Mouse (Mus musculus): Measurements from ENCODE around the gene Lrrc29. TPM values are rescaled to one million over a fixed set of nuclear protein-coding genes. Genes with fewer than 3 reads are reported as not detected.

Lrrc29 gene
- polyA plus RNA-seq, 1 experiment from 2014 or later, result 3.9 TPM

GRCm38 (mm10) chr8:105313622-105314402 is 12.3 kb downstream of the Lrrc29 start:
- no peak for ATAC-seq
- H3K4me3 ChIP-seq (ENCODE audit: low read depth, low read length), result no peak overlapping the region
- H3K9ac ChIP-seq (ENCODE audit: low read depth, low read length), result no peak overlapping the region
- no peaks in the 10 kb centered on the region for H3K27me3 ChIP-seq (replicated peaks; ENCODE audit: control insufficient read depth, insufficient read depth, low read length)
- H3K27ac ChIP-seq (ENCODE audit: low read depth, low read length), result no peak overlapping the region
- no peak for TF ChIP-seq CTCF (IDR thresholded peaks at IDR 0.05; ENCODE audit: low read depth)
- H3K4me2 ChIP-seq (replicated peaks; ENCODE audit: low read depth), result no peak overlapping the region
- peaks cover 79% of the 10 kb centered on the region for H3K36me3 ChIP-seq (ENCODE audit: control insufficient read depth, insufficient read depth)
- no peaks in the 10 kb centered on the region for H3K9me3 ChIP-seq (ENCODE audit: control insufficient read depth)
- WGBS, result 78% methylated on average over 9 of the region's 9 CpGs
- no peaks in the 10 kb centered on the region for H3K4me1 ChIP-seq (replicated peaks; ENCODE audit: control insufficient read depth, insufficient read depth, low read length)

DNA sequence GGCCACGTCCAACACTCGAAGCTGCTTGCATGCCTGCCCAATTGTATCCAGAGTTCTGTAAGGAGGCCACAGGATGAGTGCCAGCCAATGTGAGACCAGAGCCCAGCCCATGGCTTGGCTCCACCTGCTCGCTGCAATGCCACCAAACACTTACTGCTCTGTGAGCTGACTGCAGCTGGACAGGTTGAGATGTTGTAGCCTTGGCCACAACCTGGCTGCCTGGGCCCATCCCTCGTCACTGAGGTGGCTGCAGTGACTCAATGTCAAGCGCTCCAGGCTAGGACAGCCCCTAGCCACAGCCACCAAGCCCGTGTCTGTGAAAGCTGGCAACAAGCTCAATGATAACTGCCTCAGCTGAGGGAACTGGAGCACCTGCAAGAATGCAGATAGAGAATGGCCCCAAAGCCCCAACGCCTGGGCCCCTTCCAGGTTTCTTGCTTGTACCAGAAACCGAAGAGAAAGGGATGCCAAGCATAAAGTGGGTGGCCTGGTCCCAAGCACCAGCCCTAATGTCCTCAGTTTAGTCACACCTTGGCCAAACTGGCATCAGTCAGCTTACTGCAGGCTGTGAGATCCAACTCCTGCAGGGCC is 13.1 kb downstream of the Lrrc29 start:
- H3K4me1 ChIP-seq (replicated peaks; ENCODE audit: control insufficient read depth, insufficient read depth, low read length), result no peaks in the 10 kb centered on the region
- H3K36me3 ChIP-seq (ENCODE audit: control insufficient read depth, insufficient read depth), result peaks cover 80% of the 10 kb centered on the region
- no peak overlapping the region for H3K9ac ChIP-seq (ENCODE audit: low read depth, low read length)
- no peak overlapping the region for H3K4me3 ChIP-seq (ENCODE audit: low read depth, low read length)
- WGBS, result 87% methylated on average over 8 of the region's 8 CpGs
- H3K4me2 ChIP-seq (replicated peaks; ENCODE audit: low read depth), result no peak overlapping the region
- H3K9me3 ChIP-seq (ENCODE audit: control insufficient read depth), result no peaks in the 10 kb centered on the region
- ATAC-seq, result no peak
- no peak for TF ChIP-seq CTCF (IDR thresholded peaks at IDR 0.05; ENCODE audit: low read depth)
- H3K27ac ChIP-seq (ENCODE audit: low read depth, low read length), result no peak overlapping the region
- H3K27me3 ChIP-seq (replicated peaks; ENCODE audit: control insufficient read depth, insufficient read depth, low read length), result no peaks in the 10 kb centered on the region

- WGBS, result 70% methylated on average over 1 of the region's 1 CpGs
- Histone ChIP-seq H3K27me3 (replicated peaks; ENCODE audit: control insufficient read depth, insufficient read depth, low read length) (no peaks in the 10 kb centered on the region), H3K36me3 (ENCODE audit: control insufficient read depth, insufficient read depth) (peaks cover 86% of the 10 kb centered on the region), H3K9ac (ENCODE audit: low read depth, low read length) (no peak overlapping the region), H3K27ac (ENCODE audit: low read depth, low read length) (no peak overlapping the region), H3K9me3 (ENCODE audit: control insufficient read depth) (no peaks in the 10 kb centered on the region), H3K4me1 (replicated peaks; ENCODE audit: control insufficient read depth, insufficient read depth, low read length) (no peaks in the 10 kb centered on the region), H3K4me3 (ENCODE audit: low read depth, low read length) (no peak overlapping the region), H3K4me2 (replicated peaks; ENCODE audit: low read depth) (no peak overlapping the region)
- 0 out of 2 replicates have a peak, but pooled peaks have one; percentile 27 for TF ChIP-seq CTCF (IDR thresholded peaks at IDR 0.05; ENCODE audit: low read depth)
- ATAC-seq, result no peak
Measured at GRCm38 (mm10) chr8:105311718-105312117, 14.4 kb downstream of the Lrrc29 start.

GRCm38 (mm10) chr8:105310118-105310517 is 16.0 kb downstream of the Lrrc29 start:
- ATAC-seq, result no peak
- Histone ChIP-seq H3K4me1 (replicated peaks; ENCODE audit: control insufficient read depth, insufficient read depth, low read length) (peaks cover 2% of the 10 kb centered on the region; the same call in 1 of the 2 replicates), H3K9ac (ENCODE audit: low read depth, low read length) (no peak overlapping the region), H3K4me2 (replicated peaks; ENCODE audit: low read depth) (no peak overlapping the region), H3K36me3 (ENCODE audit: control insufficient read depth, insufficient read depth) (peaks cover 70% of the 10 kb centered on the region), H3K27ac (ENCODE audit: low read depth, low read length) (no peak overlapping the region), H3K9me3 (ENCODE audit: control insufficient read depth) (no peaks in the 10 kb centered on the region), H3K27me3 (replicated peaks; ENCODE audit: control insufficient read depth, insufficient read depth, low read length) (no peaks in the 10 kb centered on the region), H3K4me3 (ENCODE audit: low read depth, low read length) (no peak overlapping the region)
- no peak for TF ChIP-seq CTCF (IDR thresholded peaks at IDR 0.05; ENCODE audit: low read depth)
- 84% methylated on average over 8 of the region's 8 CpGs for WGBS

DNA sequence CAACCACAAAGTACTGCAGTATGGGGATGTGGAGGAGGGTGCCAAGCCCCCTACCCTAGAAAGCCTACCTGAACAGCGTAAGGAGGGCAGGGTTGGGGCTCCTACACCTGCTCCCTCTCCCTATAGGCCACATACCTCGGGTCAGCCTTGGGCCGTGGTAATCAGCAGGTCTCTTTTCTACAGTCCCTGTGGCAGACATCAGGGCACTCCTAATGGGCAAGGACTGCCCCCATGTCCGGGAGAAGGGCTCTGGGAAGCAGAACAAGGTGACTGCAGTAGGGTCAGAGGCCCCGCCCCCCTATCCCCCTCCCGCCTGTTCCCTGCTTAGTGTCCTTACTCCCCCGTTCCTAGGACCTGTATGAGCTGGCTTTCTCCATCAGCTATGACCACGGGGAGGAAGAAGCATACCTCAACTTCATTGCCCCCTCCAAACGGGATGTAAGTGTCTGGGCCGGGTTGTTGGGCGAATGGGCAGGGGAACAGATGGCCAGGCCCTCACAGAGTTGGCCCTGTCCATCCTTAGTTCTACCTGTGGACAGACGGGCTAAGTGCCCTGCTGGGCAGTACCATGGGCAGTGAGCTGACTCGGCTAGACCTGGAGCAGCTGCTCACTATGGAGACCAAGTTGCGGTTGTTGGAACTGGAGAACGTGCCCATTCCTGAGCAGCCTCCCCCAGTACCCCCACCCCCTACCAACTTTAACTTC is 16.8 kb downstream of the Lrrc29 start:
- Histone ChIP-seq H3K4me3 (ENCODE audit: low read depth, low read length) (no peak overlapping the region), H3K4me2 (replicated peaks; ENCODE audit: low read depth) (no peak overlapping the region), H3K9me3 (ENCODE audit: control insufficient read depth) (no peaks in the 10 kb centered on the region), H3K4me1 (replicated peaks; ENCODE audit: control insufficient read depth, insufficient read depth, low read length) (peaks cover 4% of the 10 kb centered on the region; the same call in 1 of the 2 replicates), H3K27ac (ENCODE audit: low read depth, low read length) (no peak overlapping the region), H3K9ac (ENCODE audit: low read depth, low read length) (no peak overlapping the region), H3K36me3 (ENCODE audit: control insufficient read depth, insufficient read depth) (peaks cover 65% of the 10 kb centered on the region), H3K27me3 (replicated peaks; ENCODE audit: control insufficient read depth, insufficient read depth, low read length) (no peaks in the 10 kb centered on the region)
- no peak for TF ChIP-seq CTCF (IDR thresholded peaks at IDR 0.05; ENCODE audit: low read depth)
- 84% methylated on average over 15 of the region's 15 CpGs for WGBS
- no peak for ATAC-seq

GRCm38 (mm10) chr8:105308428-105308827 is 17.6 kb downstream of the Lrrc29 start:
- no peaks in the 10 kb centered on the region for H3K27me3 ChIP-seq (replicated peaks; ENCODE audit: control insufficient read depth, insufficient read depth, low read length)
- no peak overlapping the region for H3K4me3 ChIP-seq (ENCODE audit: low read depth, low read length)
- H3K36me3 ChIP-seq (ENCODE audit: control insufficient read depth, insufficient read depth), result peaks cover 62% of the 10 kb centered on the region
- H3K4me1 ChIP-seq (replicated peaks; ENCODE audit: control insufficient read depth, insufficient read depth, low read length), result peaks cover 4% of the 10 kb centered on the region; the same call in 1 of the 2 replicates
- H3K27ac ChIP-seq (ENCODE audit: low read depth, low read length), result no peak overlapping the region
- ATAC-seq, result no peak
- no peak overlapping the region for H3K4me2 ChIP-seq (replicated peaks; ENCODE audit: low read depth)
- 92% methylated on average over 10 of the region's 10 CpGs for WGBS
- TF ChIP-seq CTCF (IDR thresholded peaks at IDR 0.05; ENCODE audit: low read depth), result no peak
- no peak overlapping the region for H3K9ac ChIP-seq (ENCODE audit: low read depth, low read length)
- H3K9me3 ChIP-seq (ENCODE audit: control insufficient read depth), result no peaks in the 10 kb centered on the region
